Mouse (Mus musculus) 3T3-L1 (cell line): ENCODE measurements around the gene Ror2.

Experiments used
- DNase-seq: peaks from one replicate; pipeline ENCODE4 v3.0.0-alpha.2; 2015; ENCODE audit warnings: low read depth, low spot score

Gene Ror2

GRCm38 (mm10) chr13:53233826-53234786, 51.8 kb downstream of the Ror2 start:
- DNase-seq = no peak

GRCm38 (mm10) chr13:53233381-53233780, 52.5 kb downstream of the Ror2 start:
- peak; percentile 3 for DNase-seq

- peak; percentile 8 for DNase-seq
Observed at GRCm38 (mm10) chr13:53232419-53232818, 53.5 kb downstream of the Ror2 start.

GRCm38 (mm10) chr13:53230446-53231161, 55.3 kb downstream of the Ror2 start:
- DNase-seq = peak; percentile 57

GRCm38 (mm10) chr13:53227019-53227418, 58.9 kb downstream of the Ror2 start:
- no peak for DNase-seq

GRCm38 (mm10) chr13:53226461-53226860, 59.5 kb downstream of the Ror2 start:
- DNase-seq = no peak

- no peak for DNase-seq
Observed at GRCm38 (mm10) chr13:53225925-53226324, 60.0 kb downstream of the Ror2 start.

- no peak for DNase-seq
Observed at GRCm38 (mm10) chr13:53221176-53221575, 64.7 kb downstream of the Ror2 start.

- no peak for DNase-seq
Observed at GRCm38 (mm10) chr13:53219889-53220288, 66.0 kb downstream of the Ror2 start.

GRCm38 (mm10) chr13:53219391-53219790, 66.5 kb downstream of the Ror2 start:
- DNase-seq = no peak

GRCm38 (mm10) chr13:53217396-53217975, 68.4 kb downstream of the Ror2 start:
- no peak for DNase-seq

GRCm38 (mm10) chr13:53211971-53212733, 73.8 kb downstream of the Ror2 start:
- no peak for DNase-seq

GRCm38 (mm10) chr13:53208556-53208955, 77.4 kb downstream of the Ror2 start:
- no peak for DNase-seq

- DNase-seq = no peak
Observed at GRCm38 (mm10) chr13:53205128-53205911, 80.6 kb downstream of the Ror2 start.

GRCm38 (mm10) chr13:53202439-53202830, 83.5 kb downstream of the Ror2 start:
- no peak for DNase-seq

- DNase-seq = no peak
Observed at GRCm38 (mm10) chr13:53201628-53202438, 84.1 kb downstream of the Ror2 start.

GRCm38 (mm10) chr13:53200121-53200520, 85.8 kb downstream of the Ror2 start:
- DNase-seq = no peak

- DNase-seq = no peak
Observed at GRCm38 (mm10) chr13:53199262-53199661, 86.7 kb downstream of the Ror2 start.

- DNase-seq = no peak
Observed at GRCm38 (mm10) chr13:53196690-53197089, 89.2 kb downstream of the Ror2 start.
